Mouse (Mus musculus): ENCODE measurements at regions not wholly inside any gene's neighbourhood (a gene's known extent, or its start where the extent isn't known, plus 50 kb on each side); places are given as distances from the start of the nearest gene placed in this dataset.

GRCm38 (mm10) chr4:31536811-31537210 is 427.1 kb upstream of the Map3k7 start:
- Histone ChIP-seq H3K79me3 (ENCODE audit: low read depth) (no peaks in the 10 kb centered on the region), H3K79me2 (ENCODE audit: control insufficient read depth, insufficient read depth) (no peaks in the 10 kb centered on the region), H3K36me3 (ENCODE audit: control insufficient read depth, insufficient read depth) (no peaks in the 10 kb centered on the region), H3K4me3 (ENCODE audit: insufficient read depth, poor library complexity, severe bottlenecking) (no peak overlapping the region), H3K27me3 (ENCODE audit: control insufficient read depth, insufficient read depth, insufficient read length) (no peaks in the 10 kb centered on the region), H3ac (ENCODE audit: control insufficient read depth, insufficient read length, low read depth) (no peak overlapping the region)
- TF ChIP-seq CTCF (IDR thresholded peaks at IDR 0.05; ENCODE audit: control insufficient read depth, insufficient read depth, insufficient read length) (no peak), FOSL1 (IDR thresholded peaks at IDR 0.05; ENCODE audit: insufficient read depth, low read length, poor library complexity, severe bottlenecking) (no peak), CEBPB (IDR thresholded peaks at IDR 0.05; ENCODE audit: low read depth) (no peak), MYOG (IDR thresholded peaks at IDR 0.05; ENCODE audit: control insufficient read depth, extremely low read depth, insufficient read length) (no peak), USF1 (IDR thresholded peaks at IDR 0.05; ENCODE audit: low read depth) (no peak), MAX (IDR thresholded peaks at IDR 0.05) (no peak), MYOD1 (IDR thresholded peaks at IDR 0.05; ENCODE audit: control insufficient read depth, insufficient read length, low read depth) (no peak)

- no peak for TF ChIP-seq MYOG (IDR thresholded peaks at IDR 0.05; ENCODE audit: control insufficient read depth, extremely low read depth, insufficient read length)
- no peak for TF ChIP-seq MAX (IDR thresholded peaks at IDR 0.05)
- no peak for TF ChIP-seq CEBPB (IDR thresholded peaks at IDR 0.05; ENCODE audit: low read depth)
- no peak for TF ChIP-seq FOSL1 (IDR thresholded peaks at IDR 0.05; ENCODE audit: insufficient read depth, low read length, poor library complexity, severe bottlenecking)
- no peak for TF ChIP-seq USF1 (IDR thresholded peaks at IDR 0.05; ENCODE audit: low read depth)
- no peak for TF ChIP-seq MYOD1 (IDR thresholded peaks at IDR 0.05; ENCODE audit: control insufficient read depth, insufficient read length, low read depth)
- TF ChIP-seq CTCF (IDR thresholded peaks at IDR 0.05; ENCODE audit: control insufficient read depth, insufficient read depth, insufficient read length) = no peak
- Histone ChIP-seq H3K79me3 (ENCODE audit: low read depth) (no peaks in the 10 kb centered on the region), H3K79me2 (ENCODE audit: control insufficient read depth, insufficient read depth) (no peaks in the 10 kb centered on the region), H3K4me3 (ENCODE audit: insufficient read depth, poor library complexity, severe bottlenecking) (no peak overlapping the region), H3K27me3 (ENCODE audit: control insufficient read depth, insufficient read depth, insufficient read length) (no peaks in the 10 kb centered on the region), H3K36me3 (ENCODE audit: control insufficient read depth, insufficient read depth) (no peaks in the 10 kb centered on the region), H3ac (ENCODE audit: control insufficient read depth, insufficient read length, low read depth) (no peak overlapping the region)
Measured at GRCm38 (mm10) chr4:31553780-31554394, 410.0 kb upstream of the Map3k7 start.

GRCm38 (mm10) chr4:31555077-31555476 is 408.8 kb upstream of the Map3k7 start:
- no peak overlapping the region for H3ac ChIP-seq (ENCODE audit: control insufficient read depth, insufficient read length, low read depth)
- no peaks in the 10 kb centered on the region for H3K27me3 ChIP-seq (ENCODE audit: control insufficient read depth, insufficient read depth, insufficient read length)
- H3K36me3 ChIP-seq (ENCODE audit: control insufficient read depth, insufficient read depth) = no peaks in the 10 kb centered on the region
- no peak for TF ChIP-seq FOSL1 (IDR thresholded peaks at IDR 0.05; ENCODE audit: insufficient read depth, low read length, poor library complexity, severe bottlenecking)
- no peak for TF ChIP-seq MAX (IDR thresholded peaks at IDR 0.05)
- TF ChIP-seq USF1 (IDR thresholded peaks at IDR 0.05; ENCODE audit: low read depth) = no peak
- TF ChIP-seq CTCF (IDR thresholded peaks at IDR 0.05; ENCODE audit: control insufficient read depth, insufficient read depth, insufficient read length) = no peak
- no peak for TF ChIP-seq CEBPB (IDR thresholded peaks at IDR 0.05; ENCODE audit: low read depth)
- no peak for TF ChIP-seq MYOD1 (IDR thresholded peaks at IDR 0.05; ENCODE audit: control insufficient read depth, insufficient read length, low read depth)
- TF ChIP-seq MYOG (IDR thresholded peaks at IDR 0.05; ENCODE audit: control insufficient read depth, extremely low read depth, insufficient read length) = no peak
- no peaks in the 10 kb centered on the region for H3K79me2 ChIP-seq (ENCODE audit: control insufficient read depth, insufficient read depth)
- no peak overlapping the region for H3K4me3 ChIP-seq (ENCODE audit: insufficient read depth, poor library complexity, severe bottlenecking)
- H3K79me3 ChIP-seq (ENCODE audit: low read depth) = no peaks in the 10 kb centered on the region

GRCm38 (mm10) chr4:31557261-31557660 is 406.6 kb upstream of the Map3k7 start:
- no peak for TF ChIP-seq FOSL1 (IDR thresholded peaks at IDR 0.05; ENCODE audit: insufficient read depth, low read length, poor library complexity, severe bottlenecking)
- TF ChIP-seq MYOD1 (IDR thresholded peaks at IDR 0.05; ENCODE audit: control insufficient read depth, insufficient read length, low read depth) = no peak
- no peak for TF ChIP-seq USF1 (IDR thresholded peaks at IDR 0.05; ENCODE audit: low read depth)
- no peak for TF ChIP-seq CEBPB (IDR thresholded peaks at IDR 0.05; ENCODE audit: low read depth)
- no peak for TF ChIP-seq MAX (IDR thresholded peaks at IDR 0.05)
- TF ChIP-seq MYOG (IDR thresholded peaks at IDR 0.05; ENCODE audit: control insufficient read depth, extremely low read depth, insufficient read length) = no peak
- TF ChIP-seq CTCF (IDR thresholded peaks at IDR 0.05; ENCODE audit: control insufficient read depth, insufficient read depth, insufficient read length) = no peak
- Histone ChIP-seq H3K4me3 (ENCODE audit: insufficient read depth, poor library complexity, severe bottlenecking) (no peak overlapping the region), H3K79me2 (ENCODE audit: control insufficient read depth, insufficient read depth) (no peaks in the 10 kb centered on the region), H3K27me3 (ENCODE audit: control insufficient read depth, insufficient read depth, insufficient read length) (no peaks in the 10 kb centered on the region), H3K36me3 (ENCODE audit: control insufficient read depth, insufficient read depth) (no peaks in the 10 kb centered on the region), H3K79me3 (ENCODE audit: low read depth) (no peaks in the 10 kb centered on the region), H3ac (ENCODE audit: control insufficient read depth, insufficient read length, low read depth) (no peak overlapping the region)

GRCm38 (mm10) chr4:31560305-31560704 is 403.6 kb upstream of the Map3k7 start:
- H3ac ChIP-seq (ENCODE audit: control insufficient read depth, insufficient read length, low read depth) = no peak overlapping the region
- TF ChIP-seq MYOG (IDR thresholded peaks at IDR 0.05; ENCODE audit: control insufficient read depth, extremely low read depth, insufficient read length) (no peak), MAX (IDR thresholded peaks at IDR 0.05) (no peak), FOSL1 (IDR thresholded peaks at IDR 0.05; ENCODE audit: insufficient read depth, low read length, poor library complexity, severe bottlenecking) (no peak), USF1 (IDR thresholded peaks at IDR 0.05; ENCODE audit: low read depth) (no peak), CEBPB (IDR thresholded peaks at IDR 0.05; ENCODE audit: low read depth) (no peak)

GRCm38 (mm10) chr4:31561183-31561582 is 402.7 kb upstream of the Map3k7 start:
- Histone ChIP-seq H3K36me3 (ENCODE audit: control insufficient read depth, insufficient read depth) (no peaks in the 10 kb centered on the region), H3K4me3 (ENCODE audit: insufficient read depth, poor library complexity, severe bottlenecking) (no peak overlapping the region), H3K79me3 (ENCODE audit: low read depth) (no peaks in the 10 kb centered on the region), H3K79me2 (ENCODE audit: control insufficient read depth, insufficient read depth) (no peaks in the 10 kb centered on the region), H3ac (ENCODE audit: control insufficient read depth, insufficient read length, low read depth) (no peak overlapping the region), H3K27me3 (ENCODE audit: control insufficient read depth, insufficient read depth, insufficient read length) (no peaks in the 10 kb centered on the region)
- TF ChIP-seq CEBPB (IDR thresholded peaks at IDR 0.05; ENCODE audit: low read depth) (no peak), FOSL1 (IDR thresholded peaks at IDR 0.05; ENCODE audit: insufficient read depth, low read length, poor library complexity, severe bottlenecking) (no peak), USF1 (IDR thresholded peaks at IDR 0.05; ENCODE audit: low read depth) (no peak), CTCF (IDR thresholded peaks at IDR 0.05; ENCODE audit: control insufficient read depth, insufficient read depth, insufficient read length) (no peak)

More at GRCm38 (mm10) chr4:31560305-31560704, 403.6 kb upstream of the Map3k7 start:
- Histone ChIP-seq H3K27me3 (ENCODE audit: control insufficient read depth, insufficient read depth, insufficient read length) (no peaks in the 10 kb centered on the region), H3K4me3 (ENCODE audit: insufficient read depth, poor library complexity, severe bottlenecking) (no peak overlapping the region), H3K79me2 (ENCODE audit: control insufficient read depth, insufficient read depth) (no peaks in the 10 kb centered on the region), H3K36me3 (ENCODE audit: control insufficient read depth, insufficient read depth) (no peaks in the 10 kb centered on the region), H3K79me3 (ENCODE audit: low read depth) (no peaks in the 10 kb centered on the region)

Measured in C2C12 (cell line).